Mouse (Mus musculus) embryonic fibroblast, embryonic 13.5 days (primary cell): ENCODE data around the gene Serpinf2. TPM values are rescaled to one million over a fixed set of nuclear protein-coding genes. Genes with fewer than 3 reads are reported as not detected.
"Not testable (repeated sequence)": the region's sequence is repeated elsewhere in the genome, so short reads cannot be mapped to it uniquely, and the experiment has no call there.

Experiments used
- H3K27ac ChIP-seq: 2 replicates; pipeline ENCODE4 v1.5.1; 2012; ENCODE audit warnings: low read length, control low read depth, inconsistent platforms; ENCODE audit not compliant: insufficient read depth
- H3K4me1 ChIP-seq: 2 replicates; pipeline ENCODE4 v1.6.1; 2011; ENCODE audit warnings: low read length; ENCODE audit not compliant: control insufficient read depth, insufficient read depth
- H3K4me3 ChIP-seq: 2 replicates; pipeline ENCODE4 v1.5.1; 2011; ENCODE audit warnings: mild to moderate bottlenecking, control low read depth, low read length; ENCODE audit not compliant: insufficient read depth
- CTCF ChIP-seq: IDR thresholded peaks from 2 replicates; pipeline ENCODE4 v1.5.1; 2011; ENCODE audit warnings: mild to moderate bottlenecking, control low read depth, low read length, moderate library complexity, borderline replicate concordance; ENCODE audit not compliant: insufficient read depth
- POLR2A ChIP-seq: IDR thresholded peaks from 2 replicates; pipeline ENCODE4 v1.6.1; 2011; ENCODE audit warnings: low read depth, mild to moderate bottlenecking, control low read depth, low read length, moderate library complexity
- polyA plus RNA-seq: library from polyadenylated mRNA; stranded (reverse); fragments of >200 nt; gene quantifications from 2 replicates; pipeline ENCODE4 v1.2.4, GENCODE M21; 2011; ENCODE audit warnings: low read depth; ENCODE audit not compliant: missing spikeins, insufficient read length

Serpinf2 gene
- polyA plus RNA-seq, 1 experiment = not detected

GRCm38 (mm10) chr11:75404801-75405200, 34.6 kb downstream of the Serpinf2 start:
- H3K27ac ChIP-seq = peak overlapping the region; percentile 99
- peaks cover 16% of the 10 kb centered on the region for H3K4me1 ChIP-seq
- no peak overlapping the region for H3K4me3 ChIP-seq
- TF ChIP-seq POLR2A (no peak), CTCF (no peak)

GRCm38 (mm10) chr11:75403301-75404052, 35.9 kb downstream of the Serpinf2 start:
- Histone ChIP-seq H3K27ac (peak overlapping the region; percentile 99), H3K4me3 (no peak overlapping the region), H3K4me1 (peaks cover 24% of the 10 kb centered on the region)

DNA sequence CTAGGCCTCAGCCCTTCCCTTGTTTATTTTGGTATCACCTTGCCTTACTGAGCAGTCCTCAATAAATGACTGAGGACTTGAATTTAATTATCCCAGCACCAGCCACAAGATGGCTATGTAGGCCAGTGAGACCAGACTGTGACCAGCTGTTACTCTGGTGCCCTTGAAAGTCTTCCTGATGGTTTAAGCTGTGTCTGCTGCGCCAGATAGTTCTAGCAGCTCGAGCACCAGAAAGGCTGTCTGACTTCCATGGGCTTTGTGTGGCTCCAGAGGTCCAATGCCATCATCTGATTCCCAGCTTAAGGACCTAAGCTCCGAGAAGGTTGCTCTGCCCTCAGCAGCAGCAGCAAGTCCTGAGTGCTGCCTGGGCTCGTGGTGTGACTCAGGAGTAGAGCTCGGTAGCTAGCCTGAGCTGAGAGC, 37.1 kb downstream of the Serpinf2 start:
- TF ChIP-seq POLR2A = no peak
- TF ChIP-seq CTCF = peak; percentile 43; the same call in 1 of the 2 replicates
- Histone ChIP-seq H3K27ac (peak overlapping the region; percentile 98), H3K4me3 (no peak overlapping the region), H3K4me1 (peaks cover 26% of the 10 kb centered on the region)

More at GRCm38 (mm10) chr11:75403301-75404052, 35.9 kb downstream of the Serpinf2 start:
- TF ChIP-seq POLR2A (peak; percentile 46; the same call in 1 of the 2 replicates), CTCF (no peak)

DNA sequence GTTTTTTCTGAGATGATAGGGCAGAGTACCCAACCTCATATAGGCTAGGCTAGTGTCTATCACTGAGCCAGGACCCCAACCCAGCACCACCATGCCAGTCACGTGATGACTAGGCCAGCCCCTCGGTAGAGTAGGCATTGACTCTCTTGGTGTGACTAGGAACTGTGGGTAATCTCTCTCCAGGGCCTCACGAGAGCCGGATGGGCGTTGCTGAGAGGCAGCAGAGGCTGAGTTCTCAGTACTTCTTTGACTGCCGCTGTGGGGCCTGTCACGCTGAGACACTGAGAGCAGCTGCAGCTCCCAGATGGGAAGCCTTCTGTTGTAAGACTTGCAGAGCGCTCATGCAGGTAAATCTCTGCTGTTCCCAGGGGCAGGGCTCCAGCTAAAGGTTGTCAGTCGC, 39.3 kb downstream of the Serpinf2 start:
- Histone ChIP-seq H3K27ac (no peak overlapping the region), H3K4me3 (no peak overlapping the region), H3K4me1 (peaks cover 26% of the 10 kb centered on the region)
- TF ChIP-seq CTCF (no peak), POLR2A (no peak)

DNA sequence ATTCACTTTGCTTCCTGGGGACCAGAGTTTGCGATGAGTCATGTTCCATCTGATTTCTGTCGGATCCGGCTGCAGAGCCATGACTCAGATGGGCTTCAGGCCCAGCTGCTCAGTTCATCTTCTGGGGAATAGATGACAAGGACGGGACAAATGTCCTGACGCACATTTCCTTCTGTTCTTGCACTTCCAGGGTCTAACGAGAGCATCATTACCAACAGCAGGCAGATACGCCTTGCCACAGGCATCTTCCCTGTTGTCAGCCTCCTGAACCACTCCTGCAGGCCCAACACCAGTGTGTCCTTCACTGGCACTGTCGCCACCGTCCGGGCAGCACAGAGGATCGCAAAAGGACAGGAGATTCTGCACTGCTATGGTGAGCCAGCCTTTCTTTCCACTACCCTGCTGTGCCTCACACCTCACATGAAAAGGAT, 40.0 kb downstream of the Serpinf2 start:
- Histone ChIP-seq H3K4me1 (peaks cover 23% of the 10 kb centered on the region), H3K27ac (peak overlapping the region; percentile 28; the same call in 1 of the 2 replicates), H3K4me3 (no peak overlapping the region)
- TF ChIP-seq CTCF (no peak), POLR2A (no peak)

DNA sequence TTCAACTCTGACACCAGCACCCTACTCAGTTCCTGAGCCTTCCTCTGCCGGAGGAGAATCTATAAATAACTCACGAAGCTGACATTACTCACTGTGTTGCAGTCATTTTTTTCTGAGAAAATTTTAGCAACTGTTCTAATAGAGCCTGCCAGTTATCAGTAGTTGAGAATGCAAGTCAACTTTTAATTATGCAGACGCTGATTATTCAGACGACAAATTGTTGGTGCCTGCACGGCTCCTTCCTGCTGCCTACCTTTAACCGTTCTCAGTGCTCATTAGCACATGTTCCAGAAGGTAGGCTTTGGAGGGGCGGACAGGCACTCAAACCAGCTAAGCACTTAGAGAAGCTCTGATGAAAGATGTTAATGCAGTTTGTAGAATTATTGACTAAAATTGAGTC, 41.9 kb downstream of the Serpinf2 start:
- peaks cover 15% of the 10 kb centered on the region for H3K4me1 ChIP-seq
- H3K4me3 ChIP-seq = no peak overlapping the region
- TF ChIP-seq POLR2A (no peak), CTCF (no peak)
- H3K27ac ChIP-seq = no peak overlapping the region

GRCm38 (mm10) chr11:75395611-75396010, 43.8 kb downstream of the Serpinf2 start:
- TF ChIP-seq POLR2A = no peak
- no peak for TF ChIP-seq CTCF
- no peak overlapping the region for H3K4me3 ChIP-seq
- no peak overlapping the region for H3K27ac ChIP-seq
- H3K4me1 ChIP-seq = peaks cover 13% of the 10 kb centered on the region

DNA sequence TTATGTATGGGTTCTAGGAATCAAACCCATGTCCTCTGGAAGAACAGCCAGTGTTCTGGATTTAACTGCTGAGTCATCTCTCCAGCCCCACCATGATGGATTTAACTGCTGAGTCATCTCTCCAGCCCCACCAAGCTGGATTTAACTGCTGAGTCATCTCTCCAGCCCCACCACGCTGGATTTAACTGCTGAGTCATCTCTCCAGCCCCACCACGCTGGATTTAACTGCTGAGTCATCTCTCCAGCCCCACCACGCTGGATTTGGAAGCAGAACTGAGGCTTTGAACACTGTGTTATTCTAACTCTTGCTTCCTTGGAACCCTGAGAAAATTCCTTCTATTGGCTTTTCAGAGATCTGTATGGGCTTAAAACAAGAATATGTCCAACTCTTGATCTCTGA, 55.9 kb downstream of the Serpinf2 start:
- H3K27ac ChIP-seq = peak overlapping the region; percentile 77
- not testable (repeated sequence) for H3K4me1 ChIP-seq, H3K4me3 ChIP-seq

Other genes with a start within 250 kb of the Serpinf2 start
- 15.7 and 18.7 TPM in 2 replicates for gene Dph1, start 248.3 kb downstream of the Serpinf2 start, polyA plus RNA-seq
- 2.1 and 2.7 TPM in 2 replicates for gene Rtn4rl1, start 245.8 kb downstream of the Serpinf2 start, polyA plus RNA-seq
- 98.3 and 104 TPM in 2 replicates for gene Rpa1, start 91.3 kb downstream of the Serpinf2 start, polyA plus RNA-seq
- gene Smyd4, start 91.2 kb downstream of the Serpinf2 start, polyA plus RNA-seq = 6.5 and 7.3 TPM in 2 replicates
- gene Serpinf1, start 16.9 kb downstream of the Serpinf2 start, polyA plus RNA-seq = 1,069 and 1,358 TPM in 2 replicates
- gene Wdr81, start 15.1 kb upstream of the Serpinf2 start, polyA plus RNA-seq = 9.5 and 17.3 TPM in 2 replicates
- gene Tlcd2, start 22.1 kb upstream of the Serpinf2 start, polyA plus RNA-seq = 11.2 and 11.4 TPM in 2 replicates
- 127 and 132 TPM in 2 replicates for gene Prpf8, start 47.2 kb upstream of the Serpinf2 start, polyA plus RNA-seq
- 1.7 TPM in 2 replicates for gene Rilp, start 70.5 kb upstream of the Serpinf2 start, polyA plus RNA-seq
- gene Scarf1, start 73.9 kb upstream of the Serpinf2 start, polyA plus RNA-seq = 0.25 TPM in 1 of 2 replicates, not detected in the other
- 5.4 and 6.9 TPM in 2 replicates for gene Slc43a2, start 92.1 kb upstream of the Serpinf2 start, polyA plus RNA-seq
- 160 and 204 TPM in 2 replicates for gene Pitpna, start 148.5 kb upstream of the Serpinf2 start, polyA plus RNA-seq
- 15.2 and 17.8 TPM in 2 replicates for gene Inpp5k, start 191.4 kb upstream of the Serpinf2 start, polyA plus RNA-seq
- 169 and 247 TPM in 2 replicates for gene Myo1c, start 210.9 kb upstream of the Serpinf2 start, polyA plus RNA-seq
- 133 TPM in 2 replicates for gene Crk, start 239.7 kb upstream of the Serpinf2 start, polyA plus RNA-seq